Mouse (Mus musculus) midbrain, embryonic 13.5 days (tissue): Measurements from ENCODE around the gene Spink8. TPM values are rescaled to one million over a fixed set of nuclear protein-coding genes. Genes with fewer than 3 reads are reported as not detected.

Experiments used
- ATAC-seq: fragments of 200-750 bp; cut with Nextera tagmentation; 2 replicates; pipeline ENCODE4 v1.8.0; 2017; ENCODE audit warnings: mild to moderate bottlenecking, moderate TSS enrichment, moderate library complexity
- H3K27ac ChIP-seq: fragments of 300-500 bp; sonication (generic); 2 replicates; pipeline ENCODE4 v1.5.1; 2015; ENCODE audit warnings: inconsistent platforms, mild to moderate bottlenecking, moderate library complexity
- H3K27me3 ChIP-seq: fragments of 300-500 bp; sonication (generic); 2 replicates; pipeline ENCODE4 v1.6.1; 2015; ENCODE audit warnings: mild to moderate bottlenecking, inconsistent platforms
- H3K36me3 ChIP-seq: fragments of 300-500 bp; sonication (generic); 2 replicates; pipeline ENCODE4 v1.6.1; 2015; ENCODE audit warnings: mild to moderate bottlenecking, inconsistent platforms
- H3K4me1 ChIP-seq: fragments of 300-500 bp; sonication (generic); replicated peaks from 2 replicates; pipeline ENCODE4 v1.6.1; 2015; ENCODE audit warnings: inconsistent platforms
- H3K4me2 ChIP-seq: fragments of 300-500 bp; sonication (generic); replicated peaks from 2 replicates; pipeline ENCODE4 v1.6.1; 2015; ENCODE audit warnings: moderate library complexity, mild to moderate bottlenecking, inconsistent platforms
- H3K4me3 ChIP-seq: fragments of 300-500 bp; sonication (generic); replicated peaks from 2 replicates; pipeline ENCODE4 v1.5.1; 2015; ENCODE audit warnings: mild to moderate bottlenecking, inconsistent platforms
- H3K9ac ChIP-seq: fragments of 300-500 bp; sonication (generic); replicated peaks from 2 replicates; pipeline ENCODE4 v1.6.1; 2015; ENCODE audit warnings: mild to moderate bottlenecking, inconsistent platforms
- H3K9me3 ChIP-seq: fragments of 300-500 bp; sonication (generic); 2 replicates; pipeline ENCODE4 v1.6.1; 2016; ENCODE audit warnings: mild to moderate bottlenecking, inconsistent platforms
- WGBS: fragments of 180-500 bp; shearing (Covaris S2); methylation state at CpG from one replicate; pipeline ENCODE4 v1.1.7; 2015; 5-methylcytosine and 5-hydroxymethylcytosine counted together
- polyA plus RNA-seq: library from polyadenylated mRNA; unstranded; fragments of >200 nt; fragmentation: Nextera tagmentation; extraction: Ambion mirVana; gene quantifications from 2 replicates; pipeline ENCODE4 v1.2.1, GENCODE M21; 2015

The Spink8 gene
- polyA plus RNA-seq, 1 experiment from 2014 or later = 0.27 TPM

DNA sequence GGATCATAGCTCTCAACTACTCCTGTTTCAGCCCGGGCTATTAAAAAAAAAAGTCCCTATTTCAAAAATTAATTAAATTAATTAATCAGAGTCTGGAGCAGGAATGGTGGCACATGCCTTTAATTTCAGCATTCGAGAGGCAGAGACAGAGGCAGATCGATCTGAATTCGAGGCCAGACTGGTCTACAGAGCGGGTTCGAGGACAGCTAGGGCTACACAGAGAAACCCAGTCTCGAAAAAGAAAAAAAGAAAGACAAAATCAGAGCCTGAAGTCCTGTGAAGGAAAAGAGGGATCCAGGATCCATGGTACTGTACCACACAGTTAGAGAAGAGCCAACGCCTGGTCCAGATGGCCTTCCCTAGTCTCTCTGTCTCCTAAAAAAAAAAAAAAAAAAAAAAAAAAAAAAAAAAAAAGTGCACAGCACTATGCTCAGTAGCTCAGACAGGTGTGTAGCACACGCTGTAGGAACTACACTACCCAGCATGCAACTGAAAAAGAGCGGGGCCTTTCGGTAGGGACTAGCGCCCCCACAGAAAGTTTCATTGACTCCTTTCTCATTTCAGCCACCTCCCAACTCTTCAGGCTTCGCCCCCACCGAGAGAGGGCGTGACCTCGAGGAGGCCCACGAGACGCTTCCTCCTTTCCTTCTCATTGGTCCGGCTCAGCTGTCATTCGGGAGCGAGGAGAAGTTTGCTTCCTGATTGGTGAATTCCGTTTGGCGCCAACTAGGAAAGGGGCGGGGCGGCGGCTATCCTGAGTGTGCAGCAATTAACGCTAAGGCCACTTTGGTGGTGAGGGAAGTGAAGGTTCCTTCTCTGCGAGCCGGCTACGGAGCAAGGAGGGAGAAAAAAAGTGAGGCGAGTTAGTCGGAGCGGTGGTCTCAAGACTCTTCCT is 63.0 kb downstream of the Spink8 start, which contains the start of gene Cdc25a:
Gene Cdc25a (plus strand): TSS at position 783 of the 895 bp plus-strand sequence.
- peak within 1 kb of the TSS; percentile 92 for H3K9ac ChIP-seq
- H3K4me1 ChIP-seq = peaks cover 18% of the 10 kb centered on the region
- peak within 1 kb of the TSS; percentile 96 for H3K4me3 ChIP-seq
- peak within 1 kb of the TSS; percentile 72 for H3K27ac ChIP-seq
- 5% methylated on average over 33 of the region's 33 CpGs for WGBS
- peak within 1 kb of the TSS; percentile 90 for H3K4me2 ChIP-seq
- H3K9me3 ChIP-seq = no peaks in the 10 kb centered on the region
- ATAC-seq = peak; percentile 94
- peaks cover 20% of the 10 kb centered on the region for H3K36me3 ChIP-seq
- no peaks in the 10 kb centered on the region for H3K27me3 ChIP-seq

DNA sequence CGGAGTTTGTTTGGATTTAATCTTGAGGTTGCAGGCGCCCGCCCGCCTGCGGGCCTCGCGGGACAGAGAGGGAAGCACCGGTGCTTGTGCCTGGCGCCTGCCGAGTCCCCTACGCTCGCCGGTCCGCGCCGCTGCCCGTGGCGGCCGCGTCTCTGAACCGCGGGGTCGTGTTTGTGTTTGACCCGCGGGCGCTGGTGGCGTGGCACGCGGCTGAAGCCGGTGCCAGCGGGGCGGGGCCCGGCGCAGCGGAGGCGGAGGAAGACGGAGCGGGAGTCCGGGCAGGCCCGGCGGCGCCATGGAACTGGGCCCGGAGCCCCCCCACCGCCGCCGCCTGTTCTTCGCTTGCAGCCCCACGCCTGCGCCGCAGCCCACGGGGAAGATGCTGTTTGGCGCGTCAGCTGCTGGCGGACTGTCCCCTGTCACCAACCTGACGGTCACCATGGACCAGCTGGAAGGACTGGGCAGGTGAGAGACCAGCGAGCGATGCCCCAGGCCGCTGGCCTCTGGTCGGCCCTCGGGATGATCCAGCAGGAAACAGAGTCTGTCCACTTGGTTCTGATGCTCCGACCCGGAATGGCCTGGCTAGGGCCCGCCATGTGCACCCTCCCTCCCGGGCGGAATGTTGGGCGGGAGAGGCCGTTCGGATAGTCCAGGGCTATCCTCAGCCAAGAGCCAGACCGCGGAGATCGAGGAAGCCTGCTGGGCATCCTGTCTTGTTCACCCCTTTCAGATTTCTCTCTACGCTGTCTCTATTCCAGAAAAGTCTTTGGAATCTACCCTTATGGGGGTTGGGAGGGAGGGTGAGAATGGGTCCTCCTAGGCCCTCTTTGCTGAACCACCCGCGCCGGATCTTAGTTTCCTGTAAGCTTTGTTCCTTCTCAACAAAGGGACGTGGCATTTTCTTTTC is 63.9 kb downstream of the Spink8 start:
- peak overlapping the region; percentile 72 for H3K27ac ChIP-seq
- H3K9ac ChIP-seq = peak overlapping the region; percentile 92
- ATAC-seq = peak; percentile 73
- H3K4me2 ChIP-seq = peak overlapping the region; percentile 90
- H3K4me3 ChIP-seq = peak overlapping the region; percentile 96
- H3K27me3 ChIP-seq = no peaks in the 10 kb centered on the region
- WGBS = 1% methylated on average over 69 of the region's 76 CpGs
- peaks cover 29% of the 10 kb centered on the region for H3K36me3 ChIP-seq
- H3K9me3 ChIP-seq = no peaks in the 10 kb centered on the region
- H3K4me1 ChIP-seq = peaks cover 18% of the 10 kb centered on the region

Other genes with a start within 250 kb of the Spink8 start
- not detected in 2 replicates for gene Fbxw15, start 244.0 kb upstream of the Spink8 start, polyA plus RNA-seq
- not detected in 2 replicates for gene Fbxw24, start 186.2 kb upstream of the Spink8 start, polyA plus RNA-seq
- gene Fbxw25, start 147.6 kb upstream of the Spink8 start, polyA plus RNA-seq = 0.13 TPM in 1 of 2 replicates, not detected in the other
- gene Fbxw18, start 109.6 kb upstream of the Spink8 start, polyA plus RNA-seq = not detected in 2 replicates
- gene Fbxw26, start 66.2 kb upstream of the Spink8 start, polyA plus RNA-seq = not detected in 2 replicates
- not detected in 2 replicates for gene Fbxw27, start 21.6 kb upstream of the Spink8 start, polyA plus RNA-seq
- gene Nme6, start 20.5 kb downstream of the Spink8 start, polyA plus RNA-seq = 69.7 and 71.3 TPM in 2 replicates
- gene Camp, start 37.3 kb downstream of the Spink8 start, polyA plus RNA-seq = 0.22 and 0.55 TPM in 2 replicates
- gene Cdc25a, start 63.3 kb downstream of the Spink8 start, polyA plus RNA-seq = 20.2 and 23.1 TPM in 2 replicates
- 127 and 129 TPM in 2 replicates for gene Map4, start 119.2 kb downstream of the Spink8 start, polyA plus RNA-seq